Mouse (Mus musculus) mesoderm, embryonic 11.5 days (tissue): ENCODE data around the gene Gm8206.
A peak's percentile ranks its signal among the peaks of the same experiment; 100 is the strongest.
"Not testable (repeated sequence)": the region's sequence is repeated elsewhere in the genome, so short reads cannot be mapped to it uniquely, and the experiment has no call there.

Experiments
- DNase-seq: peaks from one replicate; pipeline ENCODE4 v3.0.0-alpha.2; 2012; ENCODE audit warnings: low read depth, low spot score

Gm8206 gene

GRCm38 (mm10) chr14:6093842-6094241, at the start of gene Gm8206:
Gene Gm8206, minus strand, starts transcription at chr14:6093942.
- not testable (repeated sequence) for DNase-seq

DNA sequence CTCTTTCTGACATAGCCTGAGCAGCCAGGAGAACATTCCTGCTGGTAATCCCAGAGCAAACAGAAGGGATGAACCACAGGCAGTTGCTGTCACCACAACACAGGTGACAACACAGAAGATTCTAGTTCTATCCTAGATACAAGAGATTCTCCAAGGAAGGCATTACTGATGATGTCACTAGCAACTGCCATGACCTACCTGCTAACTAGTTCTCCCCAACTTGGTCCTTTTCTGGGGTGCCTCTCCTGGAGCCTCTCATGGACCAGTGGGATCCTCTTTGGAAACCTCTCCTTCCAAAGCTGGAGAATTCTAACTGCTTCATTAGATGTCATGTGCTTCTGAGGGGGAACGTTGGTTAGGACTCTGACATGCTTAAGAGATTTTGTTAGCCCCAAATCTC, 32.0 kb upstream of the Gm8206 start, which contains the start of gene Gm3476:
Gm3476 (minus strand) TSS at position 101 of the 400 bp plus-strand sequence.
- DNase-seq, result not testable (repeated sequence)

- DNase-seq, result peak; percentile 75
Measured at GRCm38 (mm10) chr14:6108272-6108925, 14.7 kb upstream of the Gm8206 start, which contains the start of gene Gm3468. Gene Gm3468, minus strand, starts transcription at chr14:6108665.

GRCm38 (mm10) chr14:6107500-6107899, 13.8 kb upstream of the Gm8206 start:
- peak; percentile 12 for DNase-seq

GRCm38 (mm10) chr14:6058167-6058566, 35.6 kb downstream of the Gm8206 start, which contains the start of gene Gm6337:
Gene Gm6337, minus strand, starts transcription at chr14:6058267.
- DNase-seq, result not testable (repeated sequence)

- DNase-seq, result not testable (repeated sequence)
Measured at GRCm38 (mm10) chr14:5987136-5987535, 106.6 kb downstream of the Gm8206 start.

GRCm38 (mm10) chr14:5979037-5979436, 114.7 kb downstream of the Gm8206 start, which contains the start of gene Gm3453:
Gene Gm3453, minus strand, starts transcription at chr14:5979137.
- DNase-seq, result not testable (repeated sequence)
